ENCODE assay signal across 22 mouse cellular contexts in the genomic region with DNA sequence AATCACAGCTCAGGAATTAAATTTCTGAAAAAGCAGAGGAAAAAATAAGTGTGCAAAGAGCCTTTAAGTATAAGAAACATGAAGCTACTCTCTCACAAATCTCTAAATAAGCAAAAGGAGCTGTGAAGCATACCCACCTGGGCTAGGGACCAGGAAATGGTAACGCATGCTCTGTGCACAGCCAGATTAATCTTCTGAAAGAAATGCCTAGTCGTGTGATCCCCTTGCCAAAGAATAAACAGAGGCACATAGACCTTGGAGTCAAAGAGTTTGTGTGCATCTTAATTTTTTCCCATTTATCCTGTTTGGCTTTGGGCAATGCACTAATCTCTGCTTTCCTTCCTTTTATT.
"Had no signal": no experiment of that assay in that cellular context is flagged by ENCODE, and none has a peak within 500 bp of the region (broad histone marks: within the 10 kb centered on the region; RNA-seq: fewer than 3 reads in every experiment).

No protein-coding gene starts in this region.

- H3K4me2 ChIP-seq: heart, embryonic 12.5 days; hindbrain, embryonic 12.5 days; hindbrain, embryonic 14.5 days; limb, embryonic 12.5 days; liver, embryonic 12.5 days had no signal

- DNase-seq: gastrocnemius, adult 2 months; gastrocnemius, postnatal 10 days; gastrocnemius, postnatal 25 days; heart, adult 18-20 months; heart, postnatal 10 days; heart, postnatal 4 days; liver had no signal

- H3K9ac ChIP-seq: heart, embryonic 12.5 days; hindbrain, embryonic 12.5 days; hindbrain, embryonic 14.5 days; limb, embryonic 12.5 days; liver, embryonic 12.5 days; liver, embryonic 14.5 days had no signal

- H3K4me3 ChIP-seq: gastrocnemius, adult 2 months; heart, embryonic 10.5 days; heart, embryonic 12.5 days; hindbrain, embryonic 10.5 days; hindbrain, embryonic 12.5 days; layer of hippocampus, adult 2 months; left cerebral cortex, adult 2 months; limb, embryonic 10.5 days; limb, embryonic 12.5 days; liver, embryonic 12.5 days had no signal

- H3K27me3 ChIP-seq: heart, embryonic 12.5 days; hindbrain, embryonic 12.5 days; limb, embryonic 12.5 days; liver, embryonic 12.5 days had no signal

- H3K36me3 ChIP-seq: heart, embryonic 10.5 days; heart, embryonic 12.5 days; hindbrain, embryonic 10.5 days; hindbrain, embryonic 12.5 days; limb, embryonic 10.5 days; limb, embryonic 12.5 days; liver, embryonic 12.5 days had no signal

- ATAC-seq: hindbrain, embryonic 16.5 days; inflammation-experienced regulatory T-cells, adult 6 months; intestine, postnatal 0 days; liver, embryonic 12.5 days had no signal

- H3K27ac ChIP-seq: gastrocnemius, adult 2 months; heart, embryonic 10.5 days; hindbrain, embryonic 10.5 days; hindbrain, embryonic 12.5 days; hindbrain, embryonic 14.5 days; kidney, postnatal 0 days; layer of hippocampus, adult 2 months; left cerebral cortex, adult 2 months; limb, embryonic 10.5 days; limb, embryonic 12.5 days; liver, embryonic 12.5 days; liver, embryonic 14.5 days had no signal

- H3K9me3 ChIP-seq: heart, embryonic 10.5 days; heart, embryonic 12.5 days; hindbrain, embryonic 10.5 days; hindbrain, embryonic 12.5 days; limb, embryonic 10.5 days; limb, embryonic 12.5 days; liver, embryonic 12.5 days had no signal

- H3K4me1 ChIP-seq: heart, embryonic 10.5 days; heart, embryonic 12.5 days; hindbrain, embryonic 10.5 days; hindbrain, embryonic 12.5 days; limb, embryonic 10.5 days; liver, embryonic 12.5 days had no signal
